Mouse (Mus musculus) lung, embryonic 16.5 days (tissue): ENCODE data around the gene Usp7. TPM values are rescaled to one million over a fixed set of nuclear protein-coding genes. Genes with fewer than 3 reads are reported as not detected.

Source experiments
- ATAC-seq: fragments of 200-750 bp; cut with Nextera tagmentation; 2 replicates; pipeline ENCODE4 v1.8.0; 2017; ENCODE audit warnings: low read depth, mild to moderate bottlenecking, moderate library complexity
- H3K27ac ChIP-seq: fragments of 300-500 bp; sonication (generic); 2 replicates; pipeline ENCODE4 v1.5.1; 2014; ENCODE audit warnings: mild to moderate bottlenecking, control low read depth, low read length
- H3K27me3 ChIP-seq: fragments of 300-500 bp; sonication (generic); 2 replicates; pipeline ENCODE4 v1.6.1; 2014; ENCODE audit warnings: low read depth, low read length, mixed read lengths; ENCODE audit not compliant: control insufficient read depth, insufficient read depth
- H3K36me3 ChIP-seq: fragments of 300-500 bp; sonication (generic); 2 replicates; pipeline ENCODE4 v1.6.1; 2014; ENCODE audit warnings: low read length; ENCODE audit not compliant: control insufficient read depth, insufficient read depth
- H3K4me1 ChIP-seq: fragments of 300-500 bp; sonication (generic); replicated peaks from 2 replicates; pipeline ENCODE4 v1.6.1; 2014; ENCODE audit warnings: low read length, mixed read lengths; ENCODE audit not compliant: control insufficient read depth, insufficient read depth
- H3K4me2 ChIP-seq: fragments of 300-500 bp; sonication (generic); 2 replicates; pipeline ENCODE4 v1.6.1; 2014; ENCODE audit warnings: low read depth, low read length, control low read depth
- H3K4me3 ChIP-seq: fragments of 300-500 bp; sonication (generic); 2 replicates; pipeline ENCODE4 v1.5.1; 2014; ENCODE audit warnings: mild to moderate bottlenecking, low read length, control low read depth
- H3K9ac ChIP-seq: fragments of 300-500 bp; sonication (generic); 2 replicates; pipeline ENCODE4 v1.6.1; 2014; ENCODE audit warnings: low read length, control low read depth
- H3K9me3 ChIP-seq: fragments of 300-500 bp; sonication (generic); 2 replicates; pipeline ENCODE4 v1.6.1; 2016; ENCODE audit warnings: low read length; ENCODE audit not compliant: control insufficient read depth
- WGBS: fragments of 180-500 bp; shearing (Covaris S2); extraction: QIAGEN DNeasy Blood & Tissue Kit; methylation state at CpG from one replicate; pipeline ENCODE4 v1.1.7; 2014; 5-methylcytosine and 5-hydroxymethylcytosine counted together
- polyA plus RNA-seq: library from polyadenylated mRNA; unstranded; fragments of >200 nt; fragmentation: Nextera tagmentation; extraction: Ambion mirVana; gene quantifications from 2 replicates; pipeline ENCODE4 v1.2.1, GENCODE M21; 2015

Usp7 gene
- polyA plus RNA-seq, 1 experiment from 2014 or later: 23.1 TPM

DNA sequence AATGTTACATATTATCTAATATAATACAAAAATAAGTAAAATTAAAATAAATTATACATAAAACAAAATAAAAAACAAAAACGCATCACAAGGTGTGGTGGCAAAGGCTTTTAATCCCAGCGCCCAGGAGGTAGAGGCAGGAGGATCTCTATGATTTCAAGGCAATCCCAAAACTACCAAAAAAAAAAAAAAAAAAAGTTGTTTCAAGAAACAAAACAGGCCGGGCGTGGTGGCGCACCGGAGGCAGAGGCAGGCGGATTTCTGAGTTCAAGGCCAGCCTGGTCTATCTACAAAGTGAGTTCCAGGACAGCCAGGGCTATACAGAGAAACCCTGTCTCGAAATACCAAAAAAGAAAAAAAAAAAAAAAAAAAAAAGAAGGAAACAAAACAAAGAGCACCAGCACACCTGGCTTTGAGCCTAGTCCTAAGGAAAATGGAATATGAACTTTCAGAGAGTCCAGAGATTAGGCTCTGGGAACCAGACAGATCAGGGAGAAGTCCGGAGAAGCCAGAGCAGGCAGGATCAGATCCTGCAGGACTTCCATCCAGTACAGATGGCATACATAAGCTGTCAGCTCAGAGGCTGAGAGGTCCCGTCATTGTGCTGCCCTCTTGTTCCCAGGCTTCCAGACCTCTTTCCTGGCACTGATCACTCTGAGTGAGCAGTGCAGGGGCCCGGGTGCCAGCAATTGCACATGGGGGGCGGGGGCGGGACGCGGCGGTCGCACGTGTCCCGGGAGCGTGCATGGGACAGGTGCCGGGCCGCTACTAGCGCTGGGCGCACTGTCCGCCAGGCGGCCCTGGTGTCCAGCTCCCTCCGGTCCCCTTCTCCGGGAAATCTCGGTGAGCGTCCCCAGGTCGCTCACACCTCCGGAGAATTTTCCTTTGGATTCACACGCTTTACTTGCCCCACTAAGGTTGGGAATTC is 36.8 kb upstream of the Usp7 start:
- peak; percentile 46 for ATAC-seq
- H3K36me3 ChIP-seq: no peaks in the 10 kb centered on the region
- 11% methylated on average over 33 of the region's 33 CpGs for WGBS
- H3K27ac ChIP-seq: peak overlapping the region; percentile 91
- peak overlapping the region; percentile 66 for H3K4me3 ChIP-seq
- H3K4me1 ChIP-seq: peaks cover 20% of the 10 kb centered on the region
- no peaks in the 10 kb centered on the region for H3K9me3 ChIP-seq
- H3K4me2 ChIP-seq: peak overlapping the region; percentile 91
- no peaks in the 10 kb centered on the region for H3K27me3 ChIP-seq
- H3K9ac ChIP-seq: peak overlapping the region; percentile 70

DNA sequence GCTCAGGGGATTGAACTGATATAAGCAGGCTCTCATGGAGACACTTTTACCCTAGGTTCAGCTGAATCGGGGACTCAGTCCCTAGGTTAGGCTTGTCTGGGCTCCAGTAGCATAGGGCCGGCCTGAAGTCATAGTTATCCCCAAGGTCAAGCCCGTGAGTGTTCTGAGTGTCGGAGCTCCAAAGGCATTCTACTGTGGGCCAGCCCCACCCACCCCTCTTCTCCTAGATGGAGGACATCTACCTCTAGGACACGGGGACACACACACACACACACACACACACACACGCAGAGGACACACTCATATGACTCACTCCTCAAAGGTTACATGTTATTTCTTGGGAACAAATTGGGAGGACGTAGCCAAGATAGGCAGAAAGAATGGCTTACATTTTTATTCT is 35.3 kb upstream of the Usp7 start:
- H3K36me3 ChIP-seq: no peaks in the 10 kb centered on the region
- H3K9ac ChIP-seq: no peak overlapping the region
- H3K4me2 ChIP-seq: no peak overlapping the region
- no peak for ATAC-seq
- no peaks in the 10 kb centered on the region for H3K27me3 ChIP-seq
- no peaks in the 10 kb centered on the region for H3K9me3 ChIP-seq
- H3K4me3 ChIP-seq: no peak overlapping the region
- 76% methylated on average over 7 of the region's 7 CpGs for WGBS
- H3K4me1 ChIP-seq: peaks cover 8% of the 10 kb centered on the region
- no peak overlapping the region for H3K27ac ChIP-seq

DNA sequence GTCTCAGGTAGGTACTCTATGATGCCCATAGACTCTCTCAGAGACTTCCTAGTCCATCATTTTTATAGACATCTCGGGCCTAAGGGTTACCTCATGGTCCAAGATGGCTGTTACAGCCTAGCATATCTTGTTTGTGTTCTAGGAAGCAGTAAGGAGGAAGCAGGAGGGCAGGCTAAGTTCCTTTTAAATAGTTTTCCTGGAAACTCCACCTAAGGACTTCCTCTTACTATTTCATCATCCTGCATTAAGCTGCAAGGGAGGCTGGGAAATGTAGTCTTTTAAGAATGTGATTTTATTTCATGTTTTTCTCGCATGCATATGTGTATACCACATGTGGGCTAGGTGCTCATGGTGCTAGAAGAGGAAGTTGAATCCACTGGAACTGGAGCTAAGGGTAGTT is 31.6 kb upstream of the Usp7 start:
- Histone ChIP-seq H3K4me1 (no peaks in the 10 kb centered on the region), H3K9ac (no peak overlapping the region), H3K4me3 (no peak overlapping the region), H3K27ac (no peak overlapping the region), H3K9me3 (no peaks in the 10 kb centered on the region), H3K4me2 (no peak overlapping the region), H3K27me3 (no peaks in the 10 kb centered on the region), H3K36me3 (no peaks in the 10 kb centered on the region)
- WGBS: 66% methylated on average over 2 of the region's 2 CpGs
- ATAC-seq: 0 out of 2 replicates have a peak, but pooled peaks have one; percentile 51

DNA sequence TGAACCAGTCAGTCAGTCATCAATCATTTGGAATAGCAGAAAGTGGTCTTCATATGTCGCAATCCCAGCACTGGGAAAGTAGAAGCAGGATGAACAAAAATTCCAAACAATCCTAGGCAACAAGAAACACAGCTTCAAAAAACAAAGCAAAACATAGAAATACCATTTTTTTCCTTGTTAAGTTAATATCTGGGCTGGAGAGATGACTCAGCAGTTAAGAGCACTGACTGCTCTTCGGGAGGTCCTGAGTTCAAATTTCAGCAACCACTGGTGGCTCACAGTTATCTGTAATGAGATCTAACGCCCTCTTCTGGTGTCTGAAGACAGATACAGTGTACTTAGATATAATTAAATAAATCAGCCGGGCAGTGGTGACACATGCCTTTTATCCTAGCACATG is 30.5 kb upstream of the Usp7 start:
- H3K27ac ChIP-seq: no peak overlapping the region
- H3K4me2 ChIP-seq: no peak overlapping the region
- no peak overlapping the region for H3K4me3 ChIP-seq
- no peaks in the 10 kb centered on the region for H3K4me1 ChIP-seq
- 75% methylated on average over 4 of the region's 4 CpGs for WGBS
- no peaks in the 10 kb centered on the region for H3K9me3 ChIP-seq
- no peak for ATAC-seq
- H3K36me3 ChIP-seq: no peaks in the 10 kb centered on the region
- no peak overlapping the region for H3K9ac ChIP-seq
- no peaks in the 10 kb centered on the region for H3K27me3 ChIP-seq

DNA sequence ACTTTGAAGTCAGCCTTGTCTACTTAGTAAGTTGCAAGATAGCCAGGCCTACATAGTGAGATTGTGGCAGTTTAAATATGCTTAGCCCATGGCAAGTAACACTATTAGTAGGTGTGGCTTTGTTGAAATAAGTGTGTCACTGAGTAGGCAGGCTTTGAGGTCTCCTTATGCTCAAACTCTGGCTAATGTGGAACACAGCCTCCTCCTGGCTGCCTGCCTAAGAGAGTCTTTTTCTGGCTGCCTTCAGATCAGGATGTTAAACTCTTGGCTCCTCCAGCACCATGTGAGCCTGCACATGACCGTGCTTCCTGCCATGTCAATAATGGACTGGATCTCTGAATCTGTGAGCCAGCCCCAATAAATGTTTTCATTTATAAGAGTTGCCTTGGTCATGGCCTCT is 29.3 kb upstream of the Usp7 start:
- Histone ChIP-seq H3K27ac (no peak overlapping the region), H3K9me3 (no peaks in the 10 kb centered on the region), H3K4me2 (no peak overlapping the region), H3K27me3 (no peaks in the 10 kb centered on the region), H3K9ac (no peak overlapping the region), H3K4me1 (no peaks in the 10 kb centered on the region), H3K4me3 (no peak overlapping the region), H3K36me3 (no peaks in the 10 kb centered on the region)
- 47% methylated on average over 1 of the region's 1 CpGs for WGBS
- ATAC-seq: no peak

DNA sequence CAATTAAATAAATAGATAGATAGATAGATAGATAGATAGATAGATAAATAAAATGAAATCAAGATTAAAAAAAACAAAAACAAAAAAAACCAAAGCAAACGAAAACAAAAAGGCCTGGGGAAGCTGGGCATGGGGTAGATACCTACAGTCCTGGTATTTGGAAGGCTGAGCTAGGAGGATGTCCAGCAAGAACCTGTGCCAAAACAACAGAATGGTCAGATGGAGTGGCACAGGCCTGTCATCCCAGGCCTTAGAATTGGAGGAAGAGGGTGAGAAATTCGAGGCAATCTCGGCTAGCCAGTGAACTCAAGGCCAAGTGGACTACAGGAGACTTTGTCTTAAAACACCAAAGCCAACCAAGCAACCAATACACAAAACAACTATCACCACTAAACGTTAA is 25.8 kb upstream of the Usp7 start:
- 71% methylated on average over 4 of the region's 4 CpGs for WGBS
- ATAC-seq: no peak
- H3K4me3 ChIP-seq: no peak overlapping the region
- no peaks in the 10 kb centered on the region for H3K4me1 ChIP-seq
- H3K9me3 ChIP-seq: no peaks in the 10 kb centered on the region
- no peaks in the 10 kb centered on the region for H3K27me3 ChIP-seq
- no peak overlapping the region for H3K4me2 ChIP-seq
- no peak overlapping the region for H3K9ac ChIP-seq
- no peak overlapping the region for H3K27ac ChIP-seq
- no peaks in the 10 kb centered on the region for H3K36me3 ChIP-seq

DNA sequence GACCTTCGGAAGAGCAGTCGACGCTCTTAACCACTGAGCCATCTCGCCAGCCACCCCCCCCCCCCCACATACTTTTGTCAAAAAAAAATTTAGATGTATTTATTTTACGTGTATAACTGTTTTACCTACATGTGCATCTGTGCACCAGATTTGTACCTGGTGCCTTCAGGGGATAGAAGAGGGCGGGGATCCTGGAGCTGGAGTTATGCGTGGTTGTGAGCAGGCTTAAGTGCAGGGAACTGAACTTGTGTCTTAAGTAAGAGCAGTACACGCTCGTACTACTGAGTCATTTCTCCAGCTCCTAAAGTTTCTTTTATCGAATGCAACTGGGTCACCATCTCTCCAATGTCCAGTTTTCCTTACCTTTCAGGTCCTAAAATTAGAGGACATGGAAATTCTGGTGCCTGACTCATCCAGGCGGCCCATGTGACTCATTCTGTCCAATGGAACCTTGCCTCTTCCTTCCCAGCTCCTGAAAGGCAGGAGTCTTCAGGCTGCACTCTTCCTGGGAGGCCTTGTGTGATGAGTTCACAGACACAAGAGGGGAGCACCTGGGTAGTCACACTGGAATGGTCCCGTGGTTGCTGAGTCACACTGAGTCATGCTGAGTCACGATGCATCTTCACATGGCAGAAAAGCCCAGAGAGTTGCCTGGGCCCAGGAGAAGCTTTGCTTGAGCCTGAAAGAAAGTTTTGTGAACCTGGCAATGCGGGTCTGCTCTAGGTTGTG is 18.5 kb upstream of the Usp7 start:
- H3K9ac ChIP-seq: no peak overlapping the region
- H3K27me3 ChIP-seq: no peaks in the 10 kb centered on the region
- H3K4me2 ChIP-seq: no peak overlapping the region
- H3K9me3 ChIP-seq: no peaks in the 10 kb centered on the region
- no peak overlapping the region for H3K4me3 ChIP-seq
- H3K4me1 ChIP-seq: no peaks in the 10 kb centered on the region
- WGBS: 87% methylated on average over 14 of the region's 14 CpGs
- no peak for ATAC-seq
- no peak overlapping the region for H3K27ac ChIP-seq
- H3K36me3 ChIP-seq: no peaks in the 10 kb centered on the region

DNA sequence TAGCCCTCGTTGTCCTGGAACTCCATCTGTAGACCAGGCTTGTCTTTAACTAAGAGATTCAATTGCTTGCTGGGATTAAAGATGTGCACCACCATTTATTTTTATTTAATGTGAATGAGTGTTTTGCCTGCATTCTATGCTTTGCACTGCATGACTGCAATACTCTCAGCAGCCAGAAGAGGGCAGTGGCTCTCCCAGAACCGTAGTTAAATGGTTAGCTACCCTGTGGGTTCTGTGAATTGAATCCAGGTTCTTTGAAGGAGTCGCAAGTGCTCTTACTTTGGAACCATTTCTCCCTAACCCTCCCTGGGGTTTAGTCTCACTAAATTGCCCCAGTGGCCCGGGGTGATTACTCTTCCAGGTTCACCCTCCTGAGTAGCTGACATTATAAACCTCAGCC is 14.6 kb upstream of the Usp7 start:
- H3K4me2 ChIP-seq: no peak overlapping the region
- H3K9ac ChIP-seq: no peak overlapping the region
- H3K4me3 ChIP-seq: no peak overlapping the region
- H3K4me1 ChIP-seq: no peaks in the 10 kb centered on the region
- no peaks in the 10 kb centered on the region for H3K9me3 ChIP-seq
- H3K27me3 ChIP-seq: no peaks in the 10 kb centered on the region
- H3K27ac ChIP-seq: no peak overlapping the region
- ATAC-seq: no peak
- no peaks in the 10 kb centered on the region for H3K36me3 ChIP-seq
- 23% methylated on average over 4 of the region's 4 CpGs for WGBS

DNA sequence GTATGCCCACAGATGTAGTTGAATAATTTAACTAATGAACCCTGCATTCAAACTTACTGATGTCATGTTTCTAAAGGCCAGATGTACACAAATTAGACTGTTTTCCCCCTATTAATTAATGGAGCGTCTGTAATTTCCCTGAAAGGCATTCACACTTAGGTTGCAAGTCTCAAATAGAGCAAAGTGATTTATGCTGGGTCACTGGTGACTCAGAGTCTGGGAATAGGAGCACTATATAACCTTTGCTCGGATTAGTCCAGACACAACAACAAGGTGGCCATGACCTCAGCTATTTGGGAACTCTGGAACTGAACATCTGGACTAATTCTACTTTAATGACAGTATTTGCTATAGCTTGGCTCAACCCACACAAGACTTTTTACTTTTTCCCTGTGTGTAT is 3.8 kb upstream of the Usp7 start:
- 59% methylated on average over 2 of the region's 2 CpGs for WGBS

More for the DNA sequence above, 3.8 kb upstream of the Usp7 start:
- ATAC-seq: no peak
- H3K9ac ChIP-seq: no peak overlapping the region
- H3K4me1 ChIP-seq: no peaks in the 10 kb centered on the region
- no peaks in the 10 kb centered on the region for H3K27me3 ChIP-seq
- H3K36me3 ChIP-seq: no peaks in the 10 kb centered on the region
- H3K27ac ChIP-seq: no peak overlapping the region
- no peaks in the 10 kb centered on the region for H3K9me3 ChIP-seq
- H3K4me2 ChIP-seq: no peak overlapping the region
- no peak overlapping the region for H3K4me3 ChIP-seq
